Mouse (Mus musculus) kidney, embryonic 16.5 days (tissue): Measurements from ENCODE around the gene 4833420G17Rik. TPM values are rescaled to one million over a fixed set of nuclear protein-coding genes. Genes with fewer than 3 reads are reported as not detected.

Source experiments
- ATAC-seq: fragments of 200-750 bp; cut with Nextera tagmentation; 2 replicates; pipeline ENCODE4 v1.8.0; 2017; ENCODE audit warnings: moderate TSS enrichment; ENCODE audit not compliant: low FRiP score, low TSS enrichment
- H3K27ac ChIP-seq: fragments of 300-500 bp; sonication (generic); 2 replicates; pipeline ENCODE4 v1.5.1; 2014; ENCODE audit warnings: low read length
- H3K27me3 ChIP-seq: fragments of 300-500 bp; sonication (generic); 2 replicates; pipeline ENCODE4 v1.6.1; 2014; ENCODE audit warnings: low read length, control low read depth, mixed read lengths; ENCODE audit not compliant: insufficient read depth
- H3K36me3 ChIP-seq: fragments of 300-500 bp; sonication (generic); 2 replicates; pipeline ENCODE4 v1.6.1; 2014; ENCODE audit warnings: low read length, control low read depth, mixed read lengths; ENCODE audit not compliant: insufficient read depth
- H3K4me1 ChIP-seq: fragments of 300-500 bp; sonication (generic); 2 replicates; pipeline ENCODE4 v1.6.1; 2014; ENCODE audit warnings: low read length, control low read depth, mixed read lengths; ENCODE audit not compliant: insufficient read depth
- H3K4me2 ChIP-seq: fragments of 300-500 bp; sonication (generic); replicated peaks from 2 replicates; pipeline ENCODE4 v1.6.1; 2014; ENCODE audit warnings: low read depth, low read length
- H3K4me3 ChIP-seq: fragments of 300-500 bp; sonication (generic); 2 replicates; pipeline ENCODE4 v1.5.1; 2014; ENCODE audit warnings: mild to moderate bottlenecking, low read length
- H3K9ac ChIP-seq: fragments of 300-500 bp; sonication (generic); replicated peaks from 2 replicates; pipeline ENCODE4 v1.6.1; 2014; ENCODE audit warnings: low read length
- H3K9me3 ChIP-seq: fragments of 300-500 bp; sonication (generic); 2 replicates; pipeline ENCODE4 v1.6.1; 2016; ENCODE audit warnings: low read length, control low read depth
- WGBS: fragments of 180-500 bp; shearing (Covaris S2); extraction: QIAGEN DNeasy Blood & Tissue Kit; methylation state at CpG from one replicate; pipeline ENCODE4 v1.1.7; 2014; 5-methylcytosine and 5-hydroxymethylcytosine counted together
- polyA plus RNA-seq: library from polyadenylated mRNA; unstranded; fragments of >200 nt; fragmentation: Nextera tagmentation; extraction: Ambion mirVana; gene quantifications from 2 replicates; pipeline ENCODE4 v1.2.1, GENCODE M21; 2015

4833420G17Rik gene
- 59.7 and 64.6 TPM in 2 replicates for polyA plus RNA-seq

DNA sequence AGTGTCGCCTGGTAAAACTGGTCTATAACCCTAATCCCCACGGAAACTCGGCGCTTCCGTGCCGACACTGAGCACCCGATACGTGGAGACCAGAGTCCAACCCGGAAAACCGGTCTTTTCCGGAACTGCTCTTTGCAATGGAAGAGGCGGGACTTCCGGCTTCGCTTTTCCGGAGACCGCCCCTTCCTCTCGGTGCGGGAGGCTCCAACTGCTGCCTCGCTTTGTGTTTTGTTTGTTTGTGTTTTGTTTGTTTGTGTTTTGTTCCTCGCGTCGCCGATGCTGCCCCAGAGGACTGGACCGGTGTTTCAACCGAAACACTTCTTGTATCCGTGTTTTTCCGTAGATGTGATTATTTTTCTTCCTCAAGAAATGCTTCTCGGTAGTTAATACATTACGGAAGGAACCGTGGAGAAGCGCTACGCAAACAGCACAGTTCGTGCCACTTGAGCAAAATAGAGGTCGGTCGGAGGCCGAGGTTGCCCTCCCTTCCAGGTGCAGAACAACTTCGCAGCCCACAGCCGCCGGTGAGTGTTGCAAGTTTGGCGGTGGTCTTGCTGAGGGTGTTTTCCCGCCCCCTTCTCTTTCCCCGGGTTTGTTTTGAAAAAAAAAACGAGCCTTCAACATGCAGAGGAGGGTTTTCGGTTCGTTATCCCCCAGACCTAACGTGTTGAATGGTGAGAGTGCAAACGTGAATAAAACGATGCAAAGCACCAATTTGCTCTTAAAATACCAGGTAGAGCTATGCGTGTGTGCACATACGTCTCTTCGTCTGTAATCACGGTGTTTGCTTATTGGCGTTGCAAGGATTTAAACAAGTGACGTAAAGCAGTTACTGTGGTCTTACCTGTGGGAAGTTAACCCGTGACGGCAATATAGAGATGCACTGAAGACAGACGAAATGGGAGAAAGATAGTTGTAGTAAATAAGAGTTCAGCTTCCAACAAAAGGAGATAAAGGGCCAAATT, at the start of gene 4833420G17Rik:
4833420G17Rik (plus strand) TSS at position 173 of the 965 bp plus-strand sequence.
- H3K4me2 ChIP-seq = peak within 1 kb of the TSS; percentile 76
- 6% methylated on average over 57 of the region's 57 CpGs for WGBS
- peak within 1 kb of the TSS; percentile 83 for H3K9ac ChIP-seq

DNA sequence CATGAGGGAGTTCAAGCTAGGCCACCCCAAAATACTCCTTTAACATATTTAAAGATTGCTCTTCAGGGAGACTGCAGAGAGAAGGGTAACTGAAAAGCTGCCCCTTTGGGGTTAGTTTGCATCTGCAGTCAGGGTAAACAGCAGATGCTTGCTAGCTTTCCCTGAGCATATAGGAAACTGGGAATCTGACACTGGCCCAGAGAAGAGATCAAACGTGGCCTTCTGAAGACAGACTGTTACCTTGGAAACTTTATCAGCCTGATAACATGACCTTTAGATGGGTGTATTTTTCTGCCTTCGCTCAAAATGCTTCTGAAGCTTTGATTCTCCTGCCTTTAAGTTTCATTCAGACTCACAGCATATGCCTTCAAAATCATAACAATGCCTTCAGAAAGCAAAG, 49.5 kb upstream of the 4833420G17Rik start:
- Histone ChIP-seq H3K4me1 (peaks cover 2% of the 10 kb centered on the region), H3K4me2 (no peak overlapping the region), H3K27me3 (no peaks in the 10 kb centered on the region), H3K27ac (no peak overlapping the region), H3K9me3 (no peaks in the 10 kb centered on the region; the same call in 1 of the 2 replicates), H3K4me3 (no peak overlapping the region), H3K36me3 (no peaks in the 10 kb centered on the region), H3K9ac (no peak overlapping the region)
- ATAC-seq = no peak
- 15% methylated on average over 2 of the region's 2 CpGs for WGBS

More for the DNA sequence above, at the start of gene 4833420G17Rik:
- peak within 1 kb of the TSS; percentile 84 for H3K4me3 ChIP-seq
- ATAC-seq = peak; percentile 97
- peaks cover 20% of the 10 kb centered on the region for H3K36me3 ChIP-seq
- H3K4me1 ChIP-seq = peaks cover 11% of the 10 kb centered on the region
- H3K27ac ChIP-seq = peak within 1 kb of the TSS; percentile 81
- no peaks in the 10 kb centered on the region for H3K27me3 ChIP-seq
- no peaks in the 10 kb centered on the region for H3K9me3 ChIP-seq

DNA sequence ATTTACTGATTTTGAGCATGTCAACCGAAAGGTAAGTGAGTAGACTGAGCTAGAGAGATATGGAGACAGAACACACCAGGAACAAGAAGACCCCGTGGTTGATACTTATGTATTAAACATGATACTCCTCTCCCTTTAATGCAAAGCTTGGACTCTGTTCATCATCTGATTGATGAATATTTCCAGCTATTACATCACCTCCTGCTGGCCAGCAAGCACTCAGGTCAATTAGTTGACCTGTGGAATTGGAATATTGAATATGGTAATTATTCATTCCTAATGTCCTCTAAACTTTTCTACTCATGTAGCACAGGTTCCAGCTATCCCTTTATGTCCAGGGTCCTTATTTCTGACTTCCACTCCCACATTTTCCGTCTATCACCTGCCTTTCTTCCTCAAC, 44.1 kb upstream of the 4833420G17Rik start:
- ATAC-seq = no peak
- Histone ChIP-seq H3K9ac (no peak overlapping the region), H3K27me3 (no peaks in the 10 kb centered on the region), H3K4me2 (no peak overlapping the region), H3K36me3 (no peaks in the 10 kb centered on the region), H3K9me3 (no peaks in the 10 kb centered on the region), H3K27ac (no peak overlapping the region), H3K4me3 (no peak overlapping the region), H3K4me1 (no peaks in the 10 kb centered on the region)
- 85% methylated on average over 3 of the region's 3 CpGs for WGBS

DNA sequence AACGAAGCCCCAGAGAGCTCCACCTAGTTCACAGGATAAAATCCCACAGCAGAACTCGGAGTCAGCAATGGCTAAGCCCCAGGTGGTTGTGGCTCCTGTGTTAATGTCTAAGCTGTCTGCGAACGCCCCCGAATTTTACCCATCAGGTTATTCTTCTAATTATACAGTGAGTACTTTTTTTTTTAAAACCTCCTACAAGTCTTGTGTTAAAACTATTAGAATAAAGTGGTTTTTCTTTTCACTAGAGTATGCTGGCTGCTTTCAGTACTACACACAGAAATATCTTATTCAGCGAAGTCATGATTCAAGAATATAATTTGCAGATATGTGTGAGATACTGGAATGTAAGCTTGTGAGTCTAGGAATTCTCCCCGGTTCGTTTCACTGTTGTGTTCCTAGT, 32.4 kb upstream of the 4833420G17Rik start:
- Histone ChIP-seq H3K4me2 (peak overlapping the region; percentile 69), H3K27me3 (no peaks in the 10 kb centered on the region), H3K9ac (peak overlapping the region; percentile 100), H3K9me3 (no peaks in the 10 kb centered on the region), H3K36me3 (0 out of 2 replicates have a peak, but pooled peaks cover 3% of the 10 kb centered on the region), H3K27ac (peak overlapping the region; percentile 98), H3K4me1 (peaks cover 25% of the 10 kb centered on the region), H3K4me3 (peak overlapping the region; percentile 99)
- no peak for ATAC-seq
- WGBS = 11% methylated on average over 8 of the region's 8 CpGs

DNA sequence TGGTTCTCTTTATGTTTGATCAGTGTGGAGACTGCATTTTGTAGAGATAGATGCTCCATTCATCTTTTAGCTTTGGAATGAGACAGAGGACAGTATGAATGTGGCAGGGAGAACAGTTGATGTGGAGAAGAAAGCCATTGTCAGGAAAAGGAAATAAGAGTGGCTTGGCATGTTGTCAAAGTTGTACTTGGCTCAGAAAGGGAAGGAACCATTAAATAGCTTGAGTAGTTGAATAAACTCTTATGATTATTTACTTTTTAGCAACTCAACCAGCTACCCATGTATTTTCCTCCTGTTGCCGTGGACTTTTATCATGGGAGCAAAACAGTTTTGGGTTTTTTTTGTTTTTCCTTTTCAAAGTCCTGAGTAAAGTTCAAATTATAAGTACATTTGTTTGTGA, 30.5 kb upstream of the 4833420G17Rik start:
- ATAC-seq = no peak
- Histone ChIP-seq H3K4me3 (no peak overlapping the region), H3K4me1 (peaks cover 25% of the 10 kb centered on the region), H3K9me3 (no peaks in the 10 kb centered on the region), H3K27me3 (no peaks in the 10 kb centered on the region), H3K36me3 (peaks cover 10% of the 10 kb centered on the region; the same call in 1 of the 2 replicates), H3K27ac (no peak overlapping the region), H3K4me2 (peak overlapping the region; percentile 21; the same call in 1 of the 2 replicates), H3K9ac (no peak overlapping the region)
- WGBS = 56% methylated on average over 1 of the region's 1 CpGs

DNA sequence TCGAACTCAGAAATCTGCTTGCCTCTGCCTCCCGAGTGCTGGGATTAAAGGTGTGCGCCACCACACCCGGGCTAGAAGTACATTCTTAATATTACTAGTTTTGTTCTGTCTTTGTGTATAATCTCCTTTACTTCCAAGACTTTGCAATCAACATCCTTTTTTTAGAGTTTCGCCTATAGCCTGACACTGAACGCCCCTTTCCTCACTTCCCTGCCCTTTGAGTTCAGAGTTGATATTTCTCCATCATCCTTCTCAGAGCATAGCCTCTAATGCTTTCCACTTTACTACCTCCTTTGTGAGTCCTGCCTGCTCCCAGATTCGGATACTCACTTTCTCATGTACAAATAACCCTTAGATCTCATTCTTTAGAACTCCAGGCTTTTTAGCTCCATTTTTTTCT, 28.2 kb upstream of the 4833420G17Rik start:
- Histone ChIP-seq H3K4me1 (peaks cover 25% of the 10 kb centered on the region), H3K9ac (no peak overlapping the region), H3K27ac (no peak overlapping the region), H3K27me3 (no peaks in the 10 kb centered on the region), H3K36me3 (peaks cover 21% of the 10 kb centered on the region), H3K4me2 (no peak overlapping the region), H3K9me3 (no peaks in the 10 kb centered on the region), H3K4me3 (no peak overlapping the region)
- 91% methylated on average over 7 of the region's 7 CpGs for WGBS
- no peak for ATAC-seq

DNA sequence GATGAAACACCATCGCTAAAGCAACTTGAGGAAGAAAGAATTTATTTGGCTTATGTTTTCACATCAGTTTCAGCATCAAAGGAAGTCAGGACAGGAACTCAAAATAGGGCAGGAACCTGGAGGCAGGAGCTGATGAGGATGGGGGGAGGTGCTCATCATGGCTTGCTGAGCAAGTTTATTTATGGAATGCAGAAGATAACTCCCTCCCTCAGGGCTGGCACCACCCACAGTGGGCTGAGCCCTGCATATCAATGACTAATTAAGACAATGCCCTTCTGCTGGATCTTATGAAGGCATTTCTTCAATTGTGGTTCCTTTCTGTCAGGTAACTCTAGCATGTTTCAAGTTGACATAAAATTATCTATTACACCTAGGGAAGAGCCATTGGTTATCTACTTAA, 20.3 kb upstream of the 4833420G17Rik start:
- 82% methylated on average over 1 of the region's 1 CpGs for WGBS
- Histone ChIP-seq H3K9ac (no peak overlapping the region), H3K27ac (no peak overlapping the region), H3K9me3 (no peaks in the 10 kb centered on the region), H3K4me1 (no peaks in the 10 kb centered on the region), H3K27me3 (no peaks in the 10 kb centered on the region), H3K4me3 (no peak overlapping the region), H3K36me3 (peaks cover 48% of the 10 kb centered on the region), H3K4me2 (no peak overlapping the region)
- no peak for ATAC-seq

DNA sequence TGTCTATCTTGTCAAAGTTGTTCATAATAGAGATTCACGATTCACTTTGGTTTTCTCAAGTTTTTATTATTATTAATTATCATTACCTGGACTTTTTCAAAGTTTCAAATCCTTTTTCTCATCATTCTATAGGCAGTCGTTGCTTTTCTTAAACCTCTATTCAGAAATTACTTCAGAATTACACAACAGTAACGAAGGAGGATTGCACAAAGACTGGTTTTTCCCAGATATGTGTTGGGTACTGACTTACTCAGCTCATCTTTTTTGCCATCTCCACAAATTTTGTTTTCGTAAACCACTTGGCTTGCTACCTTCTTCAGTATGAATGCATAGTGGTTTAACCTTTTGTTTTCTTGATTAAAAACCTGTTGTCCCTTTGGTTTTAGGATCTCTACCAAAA, 9.0 kb upstream of the 4833420G17Rik start:
- no peaks in the 10 kb centered on the region for H3K9me3 ChIP-seq
- H3K36me3 ChIP-seq = peaks cover 42% of the 10 kb centered on the region
- no peak overlapping the region for H3K4me2 ChIP-seq
- H3K27ac ChIP-seq = no peak overlapping the region
- WGBS = 93% methylated on average over 4 of the region's 4 CpGs
- H3K27me3 ChIP-seq = no peaks in the 10 kb centered on the region
- H3K4me3 ChIP-seq = no peak overlapping the region
- no peak overlapping the region for H3K9ac ChIP-seq
- ATAC-seq = no peak
- no peaks in the 10 kb centered on the region for H3K4me1 ChIP-seq

- ATAC-seq = no peak
- Histone ChIP-seq H3K4me1 (no peaks in the 10 kb centered on the region), H3K4me3 (no peak overlapping the region), H3K27me3 (no peaks in the 10 kb centered on the region), H3K9me3 (no peaks in the 10 kb centered on the region), H3K4me2 (no peak overlapping the region), H3K36me3 (peaks cover 44% of the 10 kb centered on the region), H3K27ac (no peak overlapping the region), H3K9ac (no peak overlapping the region)
Measured at GRCm38 (mm10) chr13:119455082-119455481, 7.5 kb upstream of the 4833420G17Rik start.

DNA sequence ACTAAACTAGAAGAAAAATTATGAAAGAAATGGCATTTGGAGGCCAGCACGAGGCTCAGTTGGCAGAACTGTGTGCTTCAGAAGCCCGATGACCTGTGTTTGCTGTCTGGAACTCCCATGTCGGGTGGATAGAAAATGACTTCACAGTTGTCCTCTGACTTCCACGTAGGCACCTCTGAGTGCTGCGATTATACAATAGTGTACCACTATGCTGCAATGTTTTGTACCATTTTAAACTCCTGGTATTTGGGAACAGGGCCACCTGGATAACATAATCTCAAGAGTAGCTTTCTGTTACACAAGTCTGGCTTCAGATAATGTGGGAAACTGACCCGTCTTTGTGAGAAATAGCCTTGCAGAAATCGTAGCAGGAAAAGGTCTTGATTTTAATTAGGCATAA, 6.2 kb upstream of the 4833420G17Rik start:
- Histone ChIP-seq H3K4me2 (no peak overlapping the region), H3K4me3 (no peak overlapping the region), H3K27me3 (no peaks in the 10 kb centered on the region), H3K9ac (no peak overlapping the region), H3K4me1 (no peaks in the 10 kb centered on the region), H3K9me3 (no peaks in the 10 kb centered on the region), H3K36me3 (peaks cover 32% of the 10 kb centered on the region), H3K27ac (no peak overlapping the region)
- no peak for ATAC-seq
- 91% methylated on average over 7 of the region's 7 CpGs for WGBS
